Mouse (Mus musculus) heart, adult 18-20 months (tissue): Measurements from ENCODE around the gene Slc25a35. TPM values are rescaled to one million over a fixed set of nuclear protein-coding genes. Genes with fewer than 3 reads are reported as not detected.
A peak's percentile ranks its signal among the peaks of the same experiment; 100 is the strongest.
"Not testable (repeated sequence)": the region's sequence is repeated elsewhere in the genome, so short reads cannot be mapped to it uniquely, and the experiment has no call there.

Experiments
- DNase-seq, 2 experiments: peaks; one replicate each; pipeline ENCODE4 v3.0.0; 2021 to 2022; ENCODE audit warnings: mixed read lengths in 1 of 2
- total RNA-seq, 2 experiments: library from RNA; stranded (reverse); gene quantifications; 2 replicates each; pipeline ENCODE4 v1.2.3; 2021

Slc25a35 gene
- total RNA-seq, 2 experiments from 2014 or later, result 4.8 to 9.3 TPM

DNA sequence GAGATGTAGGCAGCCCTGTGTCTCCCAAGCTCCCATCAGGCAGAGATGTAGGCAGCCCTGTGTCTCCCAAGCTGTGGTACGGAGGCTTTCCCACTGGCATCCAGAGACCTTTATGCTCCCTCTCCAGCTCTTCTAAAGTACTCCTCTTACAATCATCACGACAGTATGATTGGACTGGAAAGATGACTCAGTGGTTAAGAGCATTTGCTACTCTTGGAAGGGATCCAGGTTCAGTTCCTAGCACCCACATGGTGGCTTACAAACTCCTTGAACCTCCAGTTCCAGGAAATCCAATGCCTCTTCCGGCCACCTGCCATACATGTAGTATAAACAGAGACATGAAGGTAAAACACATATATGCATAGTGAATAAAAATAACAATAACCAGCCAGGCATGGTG is 6.3 kb upstream of the Slc25a35 start:
- DNase-seq, result no peak

- DNase-seq, result peak in 1 of 2 experiments; percentile 20
Measured at GRCm38 (mm10) chr11:68962159-68962558, 5.8 kb upstream of the Slc25a35 start.

DNA sequence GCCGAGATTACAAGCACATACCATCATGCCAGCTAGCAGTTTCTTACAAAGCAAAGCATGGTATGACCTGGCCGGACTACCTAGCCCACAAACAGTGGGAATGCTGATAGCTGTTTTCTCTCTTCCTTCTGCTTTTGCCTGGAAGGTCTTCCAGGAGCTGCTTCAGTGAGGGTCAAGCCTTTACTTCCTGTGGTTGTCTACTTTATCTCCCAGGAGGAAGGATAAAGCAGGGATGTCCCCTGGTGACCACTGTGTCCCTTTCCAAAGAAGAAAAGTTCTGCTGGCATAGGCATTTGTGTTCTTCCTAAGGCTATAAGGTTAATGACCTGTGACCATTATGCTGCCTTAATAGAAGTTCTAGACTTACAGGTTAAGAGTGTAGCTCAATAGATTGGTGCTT is 4.5 kb upstream of the Slc25a35 start:
- no peak for DNase-seq

GRCm38 (mm10) chr11:68965050-68965449 is 2.9 kb upstream of the Slc25a35 start:
- no peak for DNase-seq

GRCm38 (mm10) chr11:68965845-68966244 is 2.1 kb upstream of the Slc25a35 start:
- peak; percentile 60 to 82 for DNase-seq

- DNase-seq, result no peak
Measured at GRCm38 (mm10) chr11:68966554-68966953, 1.4 kb upstream of the Slc25a35 start.

DNA sequence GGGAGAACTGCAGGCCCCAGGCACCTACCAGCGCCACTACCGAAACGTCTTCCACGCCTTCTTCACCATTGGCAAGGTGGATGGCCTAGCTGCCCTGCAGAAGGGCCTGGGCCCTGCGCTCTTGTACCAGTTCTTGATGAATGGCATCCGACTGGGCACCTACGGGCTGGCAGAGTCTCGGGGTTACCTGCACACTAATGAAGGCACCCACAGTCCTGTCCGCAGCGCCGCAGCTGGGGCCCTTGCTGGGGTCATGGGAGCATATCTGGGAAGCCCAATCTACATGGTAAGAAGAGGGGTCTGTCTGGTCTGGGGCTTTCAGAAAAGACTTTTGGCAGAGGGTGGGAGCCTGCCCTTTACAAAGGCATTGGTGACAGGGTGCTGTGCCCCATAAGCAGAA is 821 bp downstream of the Slc25a35 start:
- DNase-seq, result no peak

DNA sequence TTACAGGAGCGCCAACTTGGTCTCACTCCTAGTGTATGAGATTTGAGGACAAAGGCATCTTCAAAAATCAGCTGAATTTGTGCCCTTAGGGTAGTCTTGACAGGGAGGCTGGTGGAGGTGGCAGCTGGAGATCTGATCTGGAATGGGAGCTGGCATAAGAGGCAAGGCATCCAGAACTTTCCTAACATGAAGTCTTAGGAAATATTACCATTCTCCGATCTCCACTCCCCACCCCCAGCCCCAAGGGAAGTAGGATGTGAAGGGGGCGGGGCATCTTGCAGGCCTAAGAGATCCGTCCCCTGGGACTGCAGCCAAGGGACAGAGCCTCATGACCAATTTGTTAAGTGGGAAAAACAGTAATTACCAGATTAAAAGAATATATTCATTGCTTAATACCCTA is 2.3 kb downstream of the Slc25a35 start:
- peak; percentile 56 to 62 for DNase-seq

GRCm38 (mm10) chr11:68973250-68974058 is 5.5 kb downstream of the Slc25a35 start:
- DNase-seq, result peak; percentile 92 to 93

- no peak for DNase-seq
Measured at GRCm38 (mm10) chr11:68974059-68974450, 6.1 kb downstream of the Slc25a35 start.

DNA sequence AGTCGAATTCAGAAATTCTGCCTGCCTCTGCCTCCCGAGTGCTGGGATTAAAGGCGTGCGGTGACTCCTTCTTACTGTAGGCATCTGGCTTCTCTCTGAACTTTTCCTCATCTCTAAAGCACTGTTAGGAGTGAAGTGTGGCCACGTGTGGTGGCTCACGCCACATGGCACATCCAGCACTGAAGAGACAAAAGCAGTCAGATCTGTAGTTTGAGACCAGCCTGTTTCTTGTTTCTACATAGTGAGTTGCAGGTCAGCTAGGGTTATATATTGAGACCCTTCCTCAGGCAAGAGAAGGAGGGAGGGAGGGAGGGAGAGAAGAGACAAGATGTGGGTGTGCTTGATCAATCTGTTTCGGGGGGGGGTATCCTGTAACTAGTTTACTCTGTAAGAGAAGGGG is 7.2 kb downstream of the Slc25a35 start, which contains the start of gene Rangrf:
Gene Rangrf (minus strand): TSS at position 101 of the 400 bp plus-strand sequence.
- DNase-seq, result no peak

- no peak for DNase-seq
Measured at GRCm38 (mm10) chr11:68975601-68976000, 7.7 kb downstream of the Slc25a35 start.

DNA sequence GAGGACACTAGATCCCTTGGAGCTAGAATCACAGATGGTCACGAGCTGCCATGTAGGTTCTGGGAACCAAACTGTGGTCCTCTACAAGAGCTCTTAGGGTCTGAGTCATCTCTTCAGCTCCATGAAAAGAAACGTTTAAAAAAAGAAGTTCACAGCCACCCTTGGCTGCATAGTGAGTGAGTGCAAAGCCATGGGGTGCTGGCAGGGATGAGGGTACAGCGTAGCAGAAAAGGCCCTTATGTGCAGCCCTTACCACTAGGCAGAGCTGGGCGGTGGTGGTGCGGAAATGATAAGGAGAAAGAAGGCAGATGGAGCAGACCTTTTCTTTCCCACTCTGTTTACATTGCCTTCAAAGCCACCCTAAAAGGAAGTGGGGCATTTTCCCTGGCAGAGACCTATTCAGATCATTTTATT is 11.4 kb downstream of the Slc25a35 start:
- DNase-seq, result no peak

DNA sequence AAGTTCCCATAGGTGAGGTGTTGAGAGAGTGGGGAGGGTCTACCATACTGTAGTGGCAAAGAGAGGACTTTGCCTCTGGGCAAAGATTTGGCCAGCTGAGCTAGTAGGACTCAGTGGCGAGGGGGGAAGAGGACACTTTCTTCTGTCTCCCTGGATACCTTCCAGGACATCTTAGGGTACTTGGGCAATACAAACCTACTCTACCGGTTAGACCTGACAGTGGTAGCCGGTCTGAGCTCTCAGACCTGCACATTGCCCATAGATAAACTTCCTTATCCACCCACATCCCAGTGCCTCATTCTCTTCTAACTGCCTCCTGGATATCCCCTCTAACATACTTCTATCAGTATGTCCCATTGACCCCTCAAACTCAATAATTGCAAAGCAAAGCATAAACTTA is 13.0 kb downstream of the Slc25a35 start:
- DNase-seq, result no peak

DNA sequence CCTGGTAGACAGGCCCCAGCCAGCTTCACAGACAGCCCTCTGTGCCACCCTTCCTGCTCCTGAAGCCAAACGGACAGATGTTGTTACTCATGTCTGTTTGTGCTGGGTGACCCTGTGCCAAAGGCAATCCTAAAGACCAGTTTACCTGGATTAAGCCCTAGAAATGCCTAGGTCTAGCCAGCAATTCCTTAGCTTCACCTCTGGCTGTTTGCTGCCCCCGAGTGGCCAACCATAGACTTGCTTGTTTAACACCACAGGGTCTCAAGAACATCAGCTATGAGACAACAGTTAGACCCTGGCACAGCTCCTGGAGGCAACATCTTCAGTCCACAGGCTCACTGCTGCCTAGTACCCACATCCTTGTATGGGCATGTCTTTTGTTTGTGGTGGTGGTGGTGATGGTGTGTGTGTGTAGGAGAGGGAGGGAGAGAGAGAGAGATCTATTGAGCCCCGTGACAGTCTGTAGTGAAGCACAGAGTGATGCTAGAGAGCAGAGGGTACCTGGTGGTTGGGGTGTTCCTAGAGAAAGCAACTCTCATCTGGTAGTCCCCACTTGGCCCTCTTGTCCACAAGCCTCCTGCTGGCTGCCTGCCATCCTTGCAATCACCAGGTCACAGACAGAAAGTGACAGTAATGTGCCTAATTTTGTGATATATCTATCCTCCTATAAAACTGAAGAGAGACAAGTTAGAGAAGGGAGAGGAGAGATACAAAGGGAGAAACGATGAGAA is 14.9 kb downstream of the Slc25a35 start:
- peak; percentile 69 to 89 for DNase-seq

DNA sequence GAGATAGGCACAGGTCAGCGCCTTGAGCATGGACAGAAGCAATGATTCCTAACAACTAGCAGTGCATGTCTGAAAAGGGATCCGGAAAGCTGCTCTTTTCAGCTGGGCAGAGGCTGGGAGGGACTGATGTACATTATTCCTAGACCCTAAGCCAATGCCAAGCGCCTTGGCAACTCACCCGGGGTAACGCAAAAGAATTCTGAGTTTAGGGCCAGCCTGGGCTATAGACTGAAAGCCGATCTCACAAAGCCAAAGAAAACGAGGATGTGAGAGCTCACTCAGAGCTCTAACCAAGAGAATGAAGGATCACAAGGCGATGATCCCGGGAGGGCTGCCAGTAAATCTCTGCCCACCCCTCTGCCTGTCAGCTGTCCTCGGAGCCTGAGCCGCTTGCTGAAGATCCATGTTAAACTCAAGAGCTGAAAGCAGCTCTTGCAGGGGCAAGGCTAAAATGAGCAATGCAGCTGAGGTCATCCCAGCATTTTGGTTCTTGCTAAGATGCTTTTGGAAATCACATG is 19.5 kb downstream of the Slc25a35 start:
- DNase-seq, result no peak

GRCm38 (mm10) chr11:68988341-68988740 is 20.4 kb downstream of the Slc25a35 start:
- DNase-seq, result peak in 1 of 2 experiments; percentile 21

DNA sequence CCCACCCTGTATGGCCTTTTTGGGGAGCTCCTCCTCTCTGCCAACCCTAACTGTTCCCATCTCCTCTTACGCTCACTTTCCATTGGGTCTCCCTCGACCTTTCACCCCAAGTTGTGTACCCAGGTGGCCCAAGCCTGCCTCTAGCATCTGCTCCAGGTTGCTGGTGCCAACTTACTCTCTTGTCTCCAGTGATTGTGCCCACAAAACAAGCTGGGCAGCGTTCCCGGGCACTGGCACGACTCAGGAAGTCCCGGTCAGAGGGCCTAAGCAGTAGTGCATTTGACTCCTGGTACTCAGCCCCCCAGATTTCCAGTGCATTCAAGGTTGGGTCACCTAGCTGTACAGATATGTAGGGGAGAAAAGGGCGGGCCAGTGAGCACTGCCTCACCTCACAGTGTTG is 25.2 kb downstream of the Slc25a35 start:
- no peak for DNase-seq

- no peak for DNase-seq
Measured at GRCm38 (mm10) chr11:68994377-68994776, 26.4 kb downstream of the Slc25a35 start.

- no peak for DNase-seq
Measured at GRCm38 (mm10) chr11:68997080-68997479, 29.1 kb downstream of the Slc25a35 start.

DNA sequence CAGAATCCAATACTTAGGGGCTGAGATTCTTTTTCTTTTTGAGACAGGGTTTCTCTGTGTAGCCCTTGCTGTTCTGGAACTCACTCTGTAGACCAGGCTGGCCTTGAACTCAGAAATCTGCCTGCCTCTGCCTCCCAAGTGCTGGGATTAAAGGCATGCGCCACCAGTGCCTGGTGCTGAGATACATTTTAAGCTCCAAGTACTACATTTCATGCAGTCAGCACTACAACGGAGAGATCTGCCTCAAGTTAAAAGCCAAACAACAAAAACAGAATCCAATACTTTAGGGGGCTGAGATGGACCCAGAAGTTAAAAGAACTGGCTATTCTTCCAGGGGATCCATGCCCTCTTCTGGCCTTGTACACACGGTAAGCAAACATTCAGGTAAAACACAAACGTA is 34.9 kb downstream of the Slc25a35 start:
- DNase-seq, result not testable (repeated sequence)

- peak; percentile 34 to 44 for DNase-seq
Measured at GRCm38 (mm10) chr11:69003592-69003991, 35.7 kb downstream of the Slc25a35 start.

DNA sequence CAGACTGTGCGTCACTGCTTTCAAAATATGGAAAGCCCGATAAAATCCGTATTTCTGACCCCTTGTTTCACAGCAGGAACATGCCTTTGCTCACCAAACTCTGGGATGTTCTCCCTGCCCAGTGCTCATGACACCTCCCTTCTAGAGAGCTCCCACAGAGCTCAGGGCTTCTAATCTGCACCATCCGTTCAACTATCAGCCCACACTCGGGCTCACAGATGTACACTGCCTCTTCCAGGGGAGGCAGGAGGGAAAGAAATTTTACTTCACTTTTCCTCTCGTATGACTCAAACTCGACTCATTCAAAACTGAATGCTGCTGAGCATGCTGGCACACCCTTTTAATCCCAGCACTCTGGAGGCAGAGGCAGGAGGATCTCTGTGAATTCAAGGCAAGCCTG is 37.3 kb downstream of the Slc25a35 start:
- no peak for DNase-seq
